Mouse (Mus musculus) brown adipose tissue, adult 24 weeks (tissue): ENCODE data around the gene Rcan1. TPM values are rescaled to one million over a fixed set of nuclear protein-coding genes. Genes with fewer than 3 reads are reported as not detected.
A peak's percentile ranks its signal among the peaks of the same experiment; 100 is the strongest.

Experiments
- H3K27ac ChIP-seq: fragments of 200-500 bp; replicated peaks from 2 replicates; pipeline ENCODE4 v1.5.1; 2012; ENCODE audit warnings: low read depth, mild to moderate bottlenecking, low read length
- H3K4me1 ChIP-seq: fragments of 200-500 bp; 2 replicates; pipeline ENCODE4 v1.6.1; 2012; ENCODE audit warnings: low read length, mixed read lengths; ENCODE audit not compliant: control insufficient read depth, insufficient read depth, insufficient read length
- H3K4me3 ChIP-seq: fragments of 200-500 bp; 2 replicates; pipeline ENCODE4 v1.5.1; 2012; ENCODE audit warnings: low read depth, mild to moderate bottlenecking, low read length, moderate library complexity; ENCODE audit not compliant: insufficient read depth
- polyA plus RNA-seq: library from polyadenylated mRNA; stranded (reverse); fragments of >200 nt; gene quantifications from 2 replicates; pipeline ENCODE4 v1.2.4, GENCODE M21; 2012; ENCODE audit not compliant: missing spikeins, insufficient read depth, insufficient read length

The Rcan1 gene
- polyA plus RNA-seq, 1 experiment, result 44.4 TPM

DNA sequence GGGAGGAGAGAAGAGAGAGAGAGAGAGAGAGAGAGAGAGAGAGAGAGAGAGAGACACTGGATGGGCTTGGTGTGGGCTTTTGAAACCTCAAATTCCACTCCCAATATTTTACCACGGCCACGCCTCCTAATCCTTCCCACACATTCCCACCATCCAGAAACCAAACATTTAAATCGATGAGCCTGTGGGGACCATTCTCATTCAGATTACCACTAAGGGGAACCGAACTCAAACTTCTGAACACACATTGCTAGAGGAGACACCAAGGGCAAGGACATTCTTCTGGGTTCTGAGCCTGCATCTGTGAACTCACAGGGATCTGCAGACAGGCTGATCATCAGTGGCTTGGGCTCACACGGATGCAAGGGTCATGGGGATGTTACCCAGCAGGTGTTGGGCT is 17.8 kb upstream of the Rcan1 start:
- no peaks in the 10 kb centered on the region for H3K4me1 ChIP-seq
- no peak overlapping the region for H3K27ac ChIP-seq
- no peak overlapping the region for H3K4me3 ChIP-seq

DNA sequence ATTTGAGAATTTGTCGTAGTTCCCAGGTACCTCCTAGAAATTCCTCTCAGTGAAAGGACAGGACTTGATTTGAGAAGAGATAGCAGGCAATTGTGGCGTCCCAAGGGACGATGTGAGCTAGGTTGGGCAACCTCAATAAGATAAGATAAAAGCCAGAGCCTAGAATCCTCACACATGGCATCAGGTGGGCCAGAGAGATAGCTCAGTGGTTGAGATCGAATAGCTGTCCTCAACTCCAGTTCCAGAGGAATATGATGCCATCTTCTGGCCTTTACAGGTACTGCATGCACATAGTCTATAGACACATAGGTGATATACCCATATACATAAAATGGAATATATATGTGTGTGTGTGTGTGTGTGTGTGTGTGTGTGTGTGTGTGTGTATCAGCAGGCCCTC is 16.8 kb upstream of the Rcan1 start:
- H3K27ac ChIP-seq, result no peak overlapping the region
- no peaks in the 10 kb centered on the region for H3K4me1 ChIP-seq
- H3K4me3 ChIP-seq, result no peak overlapping the region

- no peaks in the 10 kb centered on the region for H3K4me1 ChIP-seq
- H3K27ac ChIP-seq, result no peak overlapping the region
These were observed 16.4 kb upstream of the Rcan1 start for GRCm38 (mm10) chr16:92487086-92487485.

GRCm38 (mm10) chr16:92485436-92485835 is 14.8 kb upstream of the Rcan1 start, which contains the start of gene Clic6:
TSS of gene Clic6 (plus strand) at chr16:92485736.
- Histone ChIP-seq H3K4me3 (no peak within 1 kb of the TSS), H3K27ac (no peak within 1 kb of the TSS), H3K4me1 (no peaks in the 10 kb centered on the region)

More at GRCm38 (mm10) chr16:92487086-92487485, 16.4 kb upstream of the Rcan1 start:
- no peak overlapping the region for H3K4me3 ChIP-seq

DNA sequence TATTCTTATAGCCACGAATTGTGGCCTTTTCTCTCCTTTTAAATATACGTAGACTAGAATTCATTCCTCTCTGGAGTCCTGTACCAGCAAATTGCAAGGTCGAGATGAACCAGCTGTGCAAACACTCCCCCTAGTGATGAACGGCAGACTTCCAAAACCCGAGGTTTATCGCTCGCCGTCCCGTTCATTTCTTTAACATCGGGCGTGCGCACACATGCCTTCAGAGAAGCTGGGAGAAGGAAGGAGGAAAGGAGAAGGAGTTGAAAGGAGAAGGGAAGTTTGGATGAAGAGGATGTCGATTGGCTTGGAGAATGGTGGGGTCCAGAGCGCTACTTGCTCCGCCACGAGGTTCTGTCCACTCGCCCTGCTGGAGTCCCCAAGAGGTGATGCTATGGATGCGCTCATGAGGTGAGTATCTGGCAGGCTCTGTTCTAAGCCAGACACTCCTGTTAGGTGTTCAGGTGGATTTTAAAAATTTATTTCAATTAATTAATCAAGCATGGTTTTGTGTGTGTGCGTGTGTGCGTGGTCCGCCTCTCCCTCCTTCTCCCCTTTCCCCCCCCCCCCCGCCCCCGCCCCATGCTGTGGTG is 8.0 kb upstream of the Rcan1 start:
- H3K4me1 ChIP-seq, result no peaks in the 10 kb centered on the region
- H3K4me3 ChIP-seq, result no peak overlapping the region
- no peak overlapping the region for H3K27ac ChIP-seq

- Histone ChIP-seq H3K27ac (no peak overlapping the region), H3K4me3 (no peak overlapping the region)
These were observed 4.6 kb upstream of the Rcan1 start for GRCm38 (mm10) chr16:92475093-92475860.

GRCm38 (mm10) chr16:92472898-92473297 is 2.2 kb upstream of the Rcan1 start:
- Histone ChIP-seq H3K27ac (no peak overlapping the region), H3K4me1 (no peaks in the 10 kb centered on the region), H3K4me3 (no peak overlapping the region)

More at GRCm38 (mm10) chr16:92475093-92475860, 4.6 kb upstream of the Rcan1 start:
- H3K4me1 ChIP-seq, result no peaks in the 10 kb centered on the region

- no peak overlapping the region for H3K4me3 ChIP-seq
- H3K4me1 ChIP-seq, result peaks cover 6% of the 10 kb centered on the region
- no peak overlapping the region for H3K27ac ChIP-seq
These were observed 2.2 kb downstream of the Rcan1 start for GRCm38 (mm10) chr16:92468459-92468858.

DNA sequence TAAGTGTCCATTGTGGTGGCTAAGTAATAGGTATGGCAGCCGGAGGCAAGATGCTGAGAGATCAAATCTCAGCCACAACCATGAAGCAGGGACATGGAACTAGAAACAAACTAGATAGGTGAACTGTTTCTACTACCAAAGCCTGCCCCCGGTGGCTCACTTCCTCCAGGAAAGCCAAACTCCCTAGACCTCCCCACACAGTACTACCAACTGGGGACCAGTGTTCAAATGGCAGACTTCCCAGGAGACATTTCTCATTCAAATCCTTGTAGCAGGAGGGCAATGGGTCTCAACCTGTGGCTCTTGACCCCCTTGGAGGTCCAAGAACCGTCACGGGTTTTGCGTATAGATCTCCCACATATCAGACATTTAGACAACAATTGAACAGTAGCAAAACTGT is 3.6 kb downstream of the Rcan1 start:
- Histone ChIP-seq H3K4me1 (peaks cover 7% of the 10 kb centered on the region), H3K4me3 (no peak overlapping the region), H3K27ac (no peak overlapping the region)

GRCm38 (mm10) chr16:92465642-92466526 is 4.8 kb downstream of the Rcan1 start:
- H3K27ac ChIP-seq, result peak overlapping the region; percentile 81
- H3K4me1 ChIP-seq, result peaks cover 7% of the 10 kb centered on the region
- peak overlapping the region; percentile 81 for H3K4me3 ChIP-seq

DNA sequence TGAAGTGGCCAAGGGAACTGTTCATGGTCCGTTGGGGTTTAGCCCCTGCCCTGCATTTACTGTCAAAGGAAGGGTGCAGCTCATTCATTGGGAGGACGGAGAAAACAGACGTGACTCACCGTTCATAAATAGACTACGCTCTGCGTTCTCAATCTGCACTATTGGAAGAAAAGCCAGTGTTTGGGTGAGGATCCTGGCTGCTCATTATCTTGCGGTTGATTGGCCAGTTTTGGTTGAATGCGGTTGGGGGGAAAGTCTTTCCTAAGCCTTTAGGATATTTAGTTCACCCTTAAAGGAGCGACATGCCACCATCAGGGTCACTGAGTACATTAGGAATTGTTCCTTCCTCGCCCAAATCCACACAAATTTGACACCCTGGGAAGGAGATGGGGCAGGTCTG is 5.4 kb downstream of the Rcan1 start:
- Histone ChIP-seq H3K4me3 (peak overlapping the region; percentile 81), H3K27ac (peak overlapping the region; percentile 30), H3K4me1 (peaks cover 7% of the 10 kb centered on the region)

DNA sequence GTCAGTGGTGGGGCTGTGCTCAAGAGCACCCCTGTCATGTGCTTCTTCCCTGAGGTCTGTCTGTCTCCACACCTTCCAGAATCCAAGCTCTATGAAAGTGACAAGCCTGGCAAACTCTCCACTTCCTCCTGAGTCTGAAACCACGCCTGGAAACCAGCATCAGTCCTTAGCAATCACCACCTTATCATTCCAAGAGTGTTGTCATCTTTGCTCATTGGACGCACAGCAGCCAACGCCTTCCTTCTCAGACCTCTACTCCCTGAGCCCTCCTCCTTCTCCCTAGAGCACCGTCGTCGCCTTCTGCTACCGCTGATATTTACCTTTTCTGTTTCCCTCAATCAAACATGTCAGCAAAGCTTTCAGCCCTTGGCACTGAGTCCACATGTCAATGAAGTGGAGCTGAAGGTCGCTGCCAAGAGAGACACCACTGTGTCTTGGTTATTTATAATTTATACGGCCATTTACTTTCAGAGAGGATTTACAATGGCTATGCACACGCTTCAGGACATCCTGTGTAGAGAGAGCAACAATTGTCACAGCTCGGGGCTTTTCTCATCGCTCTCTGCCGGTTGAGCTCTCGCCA is 6.2 kb downstream of the Rcan1 start:
- Histone ChIP-seq H3K4me1 (peaks cover 7% of the 10 kb centered on the region), H3K27ac (no peak overlapping the region), H3K4me3 (peak overlapping the region; percentile 81)

- H3K4me3 ChIP-seq, result no peak overlapping the region
- peaks cover 7% of the 10 kb centered on the region for H3K4me1 ChIP-seq
- no peak overlapping the region for H3K27ac ChIP-seq
These were observed 9.3 kb downstream of the Rcan1 start for GRCm38 (mm10) chr16:92461412-92461811.

GRCm38 (mm10) chr16:92457594-92457993 is 13.1 kb downstream of the Rcan1 start:
- Histone ChIP-seq H3K4me1 (no peaks in the 10 kb centered on the region), H3K4me3 (no peak overlapping the region), H3K27ac (no peak overlapping the region)

DNA sequence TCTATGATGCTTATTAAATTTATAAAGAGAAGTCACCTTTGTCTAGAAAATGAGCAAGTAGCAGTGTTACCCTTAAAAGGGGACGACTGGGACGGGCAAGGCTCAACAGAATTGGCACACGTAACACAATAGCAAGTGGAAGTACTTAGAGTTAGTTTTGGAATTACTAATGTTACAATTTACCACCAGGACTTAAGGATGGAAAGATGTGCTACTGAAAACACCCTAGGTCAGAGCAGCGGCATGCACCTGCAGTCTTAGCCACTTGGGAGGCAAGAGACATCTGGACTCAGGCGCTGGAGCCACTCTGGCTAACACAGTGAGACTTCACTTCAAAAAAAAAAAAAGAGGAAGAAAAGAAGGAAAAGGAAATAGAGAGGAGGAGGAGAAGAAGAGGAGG is 14.7 kb downstream of the Rcan1 start:
- H3K4me3 ChIP-seq, result no peak overlapping the region
- H3K4me1 ChIP-seq, result no peaks in the 10 kb centered on the region
- H3K27ac ChIP-seq, result no peak overlapping the region
